In genomic region chr10:21188564-21189274, GRCm38 (mm10) we compare ENCODE assay signal across 8 mouse cellular contexts. TPM values are rescaled to one million over a fixed set of nuclear protein-coding genes. Genes with fewer than 3 reads are reported as not detected.
DNase-seq lines count a peak whose midpoint lies in the region; ATAC-seq and TF ChIP-seq lines count a peak whose summit lies in the region.

No protein-coding gene starts in this region.

- no peaks in the 10 kb centered on the region for H3K9me3 ChIP-seq in heart, embryonic 11.5 days (replicated peaks; ENCODE audit: control insufficient read depth, low read length)
- no peaks in the 10 kb centered on the region for H3K9me3 ChIP-seq in kidney, embryonic 14.5 days (ENCODE audit: control insufficient read depth, low read length)
- no peaks in the 10 kb centered on the region for H3K9me3 ChIP-seq in limb, embryonic 14.5 days (ENCODE audit: control insufficient read depth, low read length)
- H3K9me3 ChIP-seq in midbrain, embryonic 16.5 days (replicated peaks; ENCODE audit: control insufficient read depth, low read length, poor library complexity, severe bottlenecking), result no peaks in the 10 kb centered on the region
- no peaks in the 10 kb centered on the region for H3K9me3 ChIP-seq in stomach, embryonic 14.5 days (ENCODE audit: control insufficient read depth, low read depth, low read length)

- 27% methylated on average over 11 of the region's 11 CpGs for WGBS in heart, embryonic 11.5 days (ENCODE audit: insufficient replicate concordance)
- WGBS in kidney, embryonic 14.5 days, result 30% methylated on average over 11 of the region's 11 CpGs
- WGBS in limb, embryonic 14.5 days, result 21% methylated on average over 11 of the region's 11 CpGs
- 24% methylated on average over 11 of the region's 11 CpGs for WGBS in midbrain, embryonic 16.5 days
- 27% methylated on average over 11 of the region's 11 CpGs for WGBS in stomach, embryonic 14.5 days

- no peak overlapping the region for H3K27ac ChIP-seq in heart, embryonic 11.5 days (ENCODE audit: low read depth, low read length)
- H3K27ac ChIP-seq in kidney, embryonic 14.5 days (ENCODE audit: low read depth, low read length), result no peak overlapping the region
- H3K27ac ChIP-seq in limb, embryonic 14.5 days (replicated peaks; ENCODE audit: low read depth, low read length), result no peak overlapping the region
- no peak overlapping the region for H3K27ac ChIP-seq in midbrain, embryonic 16.5 days (ENCODE audit: low read length)
- H3K27ac ChIP-seq in stomach, embryonic 14.5 days (ENCODE audit: low read length), result no peak overlapping the region

- peak overlapping the region; percentile 39 for H3K4me3 ChIP-seq in heart, embryonic 11.5 days (ENCODE audit: low read depth, low read length)
- H3K4me3 ChIP-seq in kidney, embryonic 14.5 days (ENCODE audit: low read length), result peak overlapping the region; percentile 34
- peak overlapping the region; percentile 26 for H3K4me3 ChIP-seq in limb, embryonic 14.5 days (replicated peaks; ENCODE audit: low read length)
- peak overlapping the region; percentile 4 for H3K4me3 ChIP-seq in midbrain, embryonic 16.5 days (ENCODE audit: low read depth, low read length)
- peak overlapping the region; percentile 19 for H3K4me3 ChIP-seq in stomach, embryonic 14.5 days (ENCODE audit: low read depth, low read length)

- H3K27me3 ChIP-seq in heart, embryonic 11.5 days (ENCODE audit: control insufficient read depth, insufficient read depth, low read length), result no peaks in the 10 kb centered on the region
- H3K27me3 ChIP-seq in kidney, embryonic 14.5 days (ENCODE audit: control insufficient read depth, insufficient read depth, low read length), result no peaks in the 10 kb centered on the region
- no peaks in the 10 kb centered on the region for H3K27me3 ChIP-seq in limb, embryonic 14.5 days (ENCODE audit: control insufficient read depth, insufficient read depth, low read length)
- no peaks in the 10 kb centered on the region for H3K27me3 ChIP-seq in midbrain, embryonic 16.5 days (ENCODE audit: control insufficient read depth, insufficient read depth, low read depth, low read length)
- H3K27me3 ChIP-seq in stomach, embryonic 14.5 days (ENCODE audit: control insufficient read depth, insufficient read depth, low read length), result no peaks in the 10 kb centered on the region

- no peak overlapping the region for H3K9ac ChIP-seq in heart, embryonic 11.5 days (ENCODE audit: low read depth, low read length)
- peak overlapping the region; percentile 42; the same call in 1 of the 2 replicates for H3K9ac ChIP-seq in kidney, embryonic 14.5 days (ENCODE audit: low read depth, low read length)
- peak overlapping the region; percentile 40; the same call in 1 of the 2 replicates for H3K9ac ChIP-seq in limb, embryonic 14.5 days (ENCODE audit: low read depth, low read length, severe bottlenecking)
- H3K9ac ChIP-seq in midbrain, embryonic 16.5 days (ENCODE audit: low read depth, low read length), result 0 out of 2 replicates have a peak overlapping the region, but pooled peaks have one; percentile 23
- no peak overlapping the region for H3K9ac ChIP-seq in stomach, embryonic 14.5 days (replicated peaks; ENCODE audit: low read depth, low read length)

- peak; percentile 77 for DNase-seq in CD4-positive, CD25-positive, alpha-beta regulatory T cell, adult 2 months (ENCODE audit: low read depth, low spot score)
- DNase-seq in adrenal gland, adult 8-10 months, result peak; percentile 18
- peak; percentile 36 for DNase-seq in embryo, embryonic 11.5 days (ENCODE audit: low read depth, low spot score)
- peak; percentile 64 for DNase-seq in limb, embryonic 14.5 days (ENCODE audit: low spot score)

- no peaks in the 10 kb centered on the region for H3K36me3 ChIP-seq in heart, embryonic 11.5 days (ENCODE audit: control insufficient read depth, insufficient read depth, low read length)
- H3K36me3 ChIP-seq in kidney, embryonic 14.5 days (ENCODE audit: control insufficient read depth, insufficient read depth, low read length), result no peaks in the 10 kb centered on the region
- no peaks in the 10 kb centered on the region for H3K36me3 ChIP-seq in limb, embryonic 14.5 days (ENCODE audit: control insufficient read depth, insufficient read depth, low read length)
- H3K36me3 ChIP-seq in midbrain, embryonic 16.5 days (ENCODE audit: control insufficient read depth, insufficient read depth, low read length), result no peaks in the 10 kb centered on the region
- H3K36me3 ChIP-seq in stomach, embryonic 14.5 days (ENCODE audit: control insufficient read depth, insufficient read depth, low read length), result no peaks in the 10 kb centered on the region

- H3K4me1 ChIP-seq in heart, embryonic 11.5 days (ENCODE audit: control insufficient read depth, insufficient read depth, low read length), result no peaks in the 10 kb centered on the region
- H3K4me1 ChIP-seq in kidney, embryonic 14.5 days (ENCODE audit: control insufficient read depth, insufficient read depth, low read length), result no peaks in the 10 kb centered on the region
- no peaks in the 10 kb centered on the region; the same call in 1 of the 2 replicates for H3K4me1 ChIP-seq in limb, embryonic 14.5 days (ENCODE audit: control insufficient read depth, insufficient read depth, low read length)
- H3K4me1 ChIP-seq in midbrain, embryonic 16.5 days (ENCODE audit: control insufficient read depth, insufficient read depth, low read length), result 0 out of 2 replicates have a peak, but pooled peaks cover 5% of the 10 kb centered on the region
- no peaks in the 10 kb centered on the region for H3K4me1 ChIP-seq in stomach, embryonic 14.5 days (ENCODE audit: control insufficient read depth, insufficient read depth, low read length)

- no peak for ATAC-seq in heart, embryonic 11.5 days (replicated peaks; ENCODE audit: insufficient number of reproducible peaks, low FRiP score, low TSS enrichment)
- no peak for ATAC-seq in kidney, embryonic 14.5 days (ENCODE audit: low FRiP score, low TSS enrichment)
- ATAC-seq in limb, embryonic 14.5 days (ENCODE audit: low FRiP score, low read depth), result no peak
- ATAC-seq in midbrain, embryonic 16.5 days, result peak; percentile 85
- no peak for ATAC-seq in stomach, embryonic 14.5 days (ENCODE audit: insufficient number of reproducible peaks, insufficient read depth, low FRiP score, low read depth)

- TF ChIP-seq POLR2A in limb, embryonic 14.5 days (IDR thresholded peaks at IDR 0.05; ENCODE audit: borderline replicate concordance, extremely low read depth, insufficient read depth, insufficient read length), result no peak

- H3K4me2 ChIP-seq in heart, embryonic 11.5 days, result peak overlapping the region; percentile 62
- H3K4me2 ChIP-seq in kidney, embryonic 14.5 days (replicated peaks; ENCODE audit: low read depth, low read length), result peak overlapping the region; percentile 51
- H3K4me2 ChIP-seq in limb, embryonic 14.5 days (replicated peaks; ENCODE audit: low read depth, low read length, severe bottlenecking), result peak overlapping the region; percentile 45
- peak overlapping the region; percentile 38 for H3K4me2 ChIP-seq in midbrain, embryonic 16.5 days (ENCODE audit: low read length)
- H3K4me2 ChIP-seq in stomach, embryonic 14.5 days (replicated peaks; ENCODE audit: low read depth, low read length), result peak overlapping the region; percentile 39

RNA-seq across cellular contexts. Expression of gene Myb, which starts 27.9 kb away (rescaled TPM):
- total RNA-seq in adrenal gland, adult 8-10 months (2022), result not detected
- polyA plus RNA-seq in heart, embryonic 11.5 days (2014; fragmentation: Nextera tagmentation; extraction: Ambion mirVana), result 1.1 and 1.9 TPM in 2 replicates
- 7.3 and 7.7 TPM in 2 replicates for polyA plus RNA-seq in kidney, embryonic 14.5 days (2014; fragmentation: Nextera tagmentation; extraction: Ambion mirVana)
- 3.8 and 4.0 TPM in 2 replicates for polyA plus RNA-seq in limb, embryonic 14.5 days (2012; rRNA removed)
- 2.7 and 3.7 TPM in 2 replicates for polyA plus RNA-seq in limb, embryonic 14.5 days (2014; fragmentation: Nextera tagmentation; extraction: Ambion mirVana)
- 2.4 and 2.8 TPM in 2 replicates for polyA plus RNA-seq in midbrain, embryonic 16.5 days (2015; fragmentation: Nextera tagmentation; extraction: Ambion mirVana)
- polyA plus RNA-seq in stomach, embryonic 14.5 days (2014; fragmentation: Nextera tagmentation; extraction: Ambion mirVana), result 4.2 and 4.9 TPM in 2 replicates

Comparison
In these comparisons a context has a peak if more than half of its experiments do, and no peak if none do; other contexts are left out.
1. DNase-seq: peak in every context shown above with its lines; median percentile 77 in CD4-positive, CD25-positive, alpha-beta regulatory T cell, adult 2 months; 64 in limb, embryonic 14.5 days; 36 in embryo, embryonic 11.5 days; 18 in adrenal gland, adult 8-10 months.
2. H3K9ac ChIP-seq: peak in kidney, embryonic 14.5 days (single experiment), limb, embryonic 14.5 days (single experiment) and midbrain, embryonic 16.5 days (single experiment); none in heart, embryonic 11.5 days (single experiment) and stomach, embryonic 14.5 days (single experiment).
3. Peak in every context shown above with its lines, with median percentiles within 50 percentile points of each other: H3K4me2 ChIP-seq and H3K4me3 ChIP-seq.